Mouse (Mus musculus): ENCODE data around the gene Gale.
"Not testable (repeated sequence)": the region's sequence is repeated elsewhere in the genome, so short reads cannot be mapped to it uniquely, and the experiment has no call there.

The Gale gene

DNA sequence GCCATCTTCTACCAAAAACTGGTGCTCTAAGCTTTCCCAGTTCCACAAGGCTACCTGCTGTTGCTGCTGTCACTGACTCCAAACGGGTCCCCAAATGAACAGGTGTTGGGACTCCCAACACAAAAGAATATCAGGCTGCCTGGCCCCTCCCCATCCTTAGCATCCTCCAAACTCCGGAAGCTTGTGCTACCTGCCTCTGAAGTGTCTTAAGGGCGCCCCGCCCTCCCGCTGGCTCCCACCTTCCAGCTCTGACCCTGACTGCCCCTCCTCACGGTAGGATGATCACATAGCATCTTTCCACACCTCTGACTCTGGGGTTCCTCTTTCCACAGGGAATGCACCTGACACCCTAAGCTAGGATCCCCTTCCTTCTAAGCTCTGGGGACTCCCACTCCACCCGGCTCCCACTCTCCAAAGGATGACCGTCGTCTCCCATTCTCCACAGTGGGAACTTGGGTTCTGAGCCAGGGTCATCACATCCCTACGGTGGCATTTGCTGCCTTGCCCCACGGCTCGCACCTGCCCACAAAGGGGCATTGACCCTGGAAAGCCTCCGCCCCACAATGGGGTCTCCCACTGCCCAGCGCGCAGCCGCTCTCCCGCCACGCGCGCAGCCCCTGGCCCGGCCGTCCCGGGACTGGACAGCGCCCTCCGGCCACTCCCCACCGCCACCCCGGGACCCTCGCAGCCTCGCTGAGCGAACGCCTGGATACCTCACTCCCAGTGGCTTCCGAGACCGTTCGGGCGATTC is 8.5 kb downstream of the Gale start:
- no peak for DNase-seq

DNA sequence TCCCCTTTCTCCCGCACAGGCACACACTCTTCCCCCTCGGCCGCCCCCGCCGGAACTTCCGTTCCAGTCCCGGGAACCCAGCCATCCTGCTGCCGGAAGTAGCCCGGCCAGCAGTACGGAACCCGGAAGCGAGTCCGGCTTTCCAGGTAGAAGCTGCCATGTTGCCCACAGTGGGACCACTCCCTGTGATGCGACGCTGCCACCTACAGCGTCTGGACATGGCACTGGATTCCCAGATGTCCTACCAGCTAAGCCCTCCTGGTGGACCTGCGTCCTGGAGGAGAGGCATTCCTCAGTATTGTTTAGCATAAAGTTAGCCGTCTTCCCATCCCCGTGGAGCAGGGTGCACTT is 9.0 kb downstream of the Gale start, which contains the start of gene Lypla2:
Lypla2 (minus strand) TSS at position 71 of the 351 bp plus-strand sequence.
- DNase-seq, result peak; percentile 94

- no peak for DNase-seq
Measured at GRCm38 (mm10) chr4:135972911-135973811, 9.6 kb downstream of the Gale start.

DNA sequence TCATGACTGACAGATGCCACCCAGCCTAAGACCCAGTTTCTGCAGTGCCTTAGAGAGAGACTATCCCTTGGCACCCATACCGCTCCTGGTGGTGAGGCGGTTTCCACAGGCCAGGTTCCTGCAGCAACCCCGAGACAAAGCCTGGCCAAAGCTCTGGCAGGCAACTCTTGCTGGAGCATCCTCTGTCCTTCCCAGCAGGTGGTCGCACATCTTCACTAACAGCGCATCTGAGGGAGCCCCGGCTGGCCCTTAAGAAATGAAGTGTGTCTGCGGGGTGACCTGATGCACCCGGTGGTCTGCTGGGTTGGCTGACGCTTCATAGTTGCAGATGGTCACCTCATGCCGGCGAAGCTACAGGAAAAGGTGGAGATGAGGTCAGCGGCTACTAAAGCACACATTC is 12.6 kb downstream of the Gale start:
- no peak for DNase-seq

- not testable (repeated sequence) for DNase-seq
Measured at GRCm38 (mm10) chr4:135980223-135980622, 16.7 kb downstream of the Gale start.

DNA sequence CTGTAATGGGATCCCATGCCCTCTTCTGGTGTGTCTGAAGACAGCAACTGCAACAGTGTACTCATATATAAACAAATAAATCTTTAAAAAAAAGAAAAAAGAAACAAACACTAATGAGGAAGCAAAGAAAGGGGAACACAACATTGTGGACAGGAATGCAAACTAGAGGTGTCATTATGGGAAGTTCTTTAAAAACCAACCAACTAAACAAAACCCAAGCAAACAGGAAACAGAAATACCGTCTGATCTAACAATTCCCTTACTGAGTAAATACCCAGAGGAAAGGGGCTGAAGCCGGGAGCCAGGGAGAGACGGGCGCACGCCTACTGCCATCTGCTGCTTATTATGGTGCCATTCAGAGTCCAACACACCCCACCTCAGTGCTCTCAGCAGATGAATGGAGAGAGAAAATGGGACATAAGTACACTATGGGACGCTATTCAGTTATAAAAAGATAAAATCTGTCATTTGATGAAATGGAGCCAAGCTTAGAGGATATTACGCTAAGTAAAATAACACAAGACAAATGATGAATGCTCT is 18.1 kb downstream of the Gale start:
- peak; percentile 89 for DNase-seq

DNA sequence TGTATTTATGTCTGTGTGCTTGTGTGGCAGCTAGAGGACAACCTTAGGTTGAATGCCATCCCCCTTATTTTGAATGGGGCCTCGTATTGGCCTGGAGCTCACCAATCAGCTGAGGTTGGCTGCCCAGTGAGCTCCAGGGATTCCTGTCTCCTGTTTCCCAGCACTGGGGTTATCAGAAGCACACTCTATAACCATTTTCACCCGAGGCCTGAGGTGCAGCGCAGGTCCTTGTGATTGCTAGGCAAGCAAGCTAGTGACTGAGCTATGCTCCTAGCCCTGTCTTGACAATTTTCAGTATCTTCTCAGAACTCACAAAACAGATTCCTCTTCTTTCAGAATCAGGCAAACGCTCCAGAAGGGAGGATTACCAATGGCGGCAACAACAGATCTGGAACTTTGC is 21.0 kb downstream of the Gale start:
- no peak for DNase-seq

GRCm38 (mm10) chr4:135985193-135985592 is 21.7 kb downstream of the Gale start:
- no peak for DNase-seq

GRCm38 (mm10) chr4:135985769-135986168 is 22.2 kb downstream of the Gale start:
- no peak for DNase-seq

- DNase-seq, result no peak
Measured at GRCm38 (mm10) chr4:135986301-135986942, 22.9 kb downstream of the Gale start.

DNA sequence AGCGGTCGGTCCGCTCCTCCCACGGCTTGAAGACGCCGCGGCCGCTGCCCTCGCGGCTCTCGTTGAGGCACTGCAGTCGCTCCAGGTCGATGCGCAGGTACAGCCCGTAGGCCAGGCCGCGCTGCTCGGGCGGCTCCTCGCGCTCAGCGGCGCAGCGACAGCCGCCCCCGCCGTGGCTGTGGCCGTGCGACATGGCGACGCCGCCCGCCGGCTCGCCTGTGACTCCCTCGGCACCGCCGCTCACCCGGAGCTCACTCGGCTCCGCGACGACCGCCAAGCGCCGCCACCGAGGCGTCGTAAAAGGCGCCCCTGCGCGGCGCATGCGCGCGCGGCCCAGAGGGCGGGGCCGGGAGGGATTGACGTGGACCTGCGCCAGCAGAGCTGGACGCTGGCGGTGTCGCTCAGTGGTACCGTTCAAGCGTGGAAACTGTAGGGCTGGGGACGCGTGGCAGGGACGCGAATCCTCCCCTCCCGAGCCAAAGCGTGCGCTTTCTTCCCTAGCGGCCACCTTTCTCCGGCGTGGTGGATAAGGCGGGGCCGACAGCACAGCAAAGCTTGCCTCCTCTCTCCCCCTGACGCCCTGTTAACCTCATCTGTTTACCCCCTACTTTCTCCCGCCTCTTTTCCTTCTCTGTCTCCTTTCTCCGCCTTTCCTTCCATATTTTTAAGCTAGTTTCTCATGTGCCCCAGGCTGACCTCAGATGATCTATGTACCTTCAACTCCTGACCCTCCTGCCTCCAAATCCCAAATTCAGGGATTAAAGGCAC is 23.6 kb downstream of the Gale start, which contains the start of gene Pithd1:
Pithd1 (minus strand) TSS at position 322 of the 768 bp plus-strand sequence.
- DNase-seq, result peak; percentile 93

- no peak for DNase-seq
Measured at GRCm38 (mm10) chr4:135987714-135988113, 24.2 kb downstream of the Gale start.

- no peak for DNase-seq
Measured at GRCm38 (mm10) chr4:135993941-135994340, 30.4 kb downstream of the Gale start.

- DNase-seq, result no peak
Measured at GRCm38 (mm10) chr4:135995118-135995517, 31.6 kb downstream of the Gale start.

- no peak for DNase-seq
Measured at GRCm38 (mm10) chr4:136004107-136004675, 40.7 kb downstream of the Gale start.

DNA sequence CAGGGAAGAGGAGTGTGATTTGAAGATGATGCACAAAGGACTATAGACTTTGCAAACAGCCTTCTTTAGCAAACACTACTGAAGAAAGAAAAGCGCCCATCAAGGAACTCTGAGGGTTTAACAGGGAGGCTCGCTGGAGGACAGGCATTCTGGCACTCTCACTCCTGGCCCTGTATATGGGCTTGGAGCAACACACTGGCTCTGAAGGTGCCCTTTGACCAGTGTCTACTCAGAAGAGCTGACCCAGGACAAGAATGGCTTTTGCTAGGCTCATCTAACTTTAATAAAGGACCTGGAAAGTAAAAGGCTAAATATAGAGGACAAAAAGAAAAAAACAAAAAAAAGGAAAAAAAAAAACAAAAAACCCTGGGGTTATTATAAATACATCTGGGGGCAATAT is 41.4 kb downstream of the Gale start:
- DNase-seq, result no peak

DNA sequence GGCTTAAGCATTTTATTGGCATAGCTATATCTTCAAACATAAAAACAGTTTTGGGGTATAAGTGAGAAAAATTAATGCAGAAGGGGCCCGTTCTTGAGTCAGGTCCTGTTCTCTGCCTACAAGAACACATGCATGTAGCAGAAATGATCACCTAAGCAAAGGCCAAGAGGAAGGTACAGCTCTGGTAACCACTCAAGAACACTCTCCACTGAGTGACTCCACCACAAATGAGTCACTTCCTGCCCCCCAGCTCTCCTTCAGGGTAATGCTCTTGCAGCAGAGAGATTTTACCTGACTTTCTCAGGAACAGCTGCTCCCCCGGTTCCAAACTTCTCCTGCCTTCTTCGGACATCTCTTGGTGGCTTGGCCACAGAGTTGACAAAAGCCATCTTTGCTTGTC is 43.3 kb downstream of the Gale start:
- no peak for DNase-seq

DNA sequence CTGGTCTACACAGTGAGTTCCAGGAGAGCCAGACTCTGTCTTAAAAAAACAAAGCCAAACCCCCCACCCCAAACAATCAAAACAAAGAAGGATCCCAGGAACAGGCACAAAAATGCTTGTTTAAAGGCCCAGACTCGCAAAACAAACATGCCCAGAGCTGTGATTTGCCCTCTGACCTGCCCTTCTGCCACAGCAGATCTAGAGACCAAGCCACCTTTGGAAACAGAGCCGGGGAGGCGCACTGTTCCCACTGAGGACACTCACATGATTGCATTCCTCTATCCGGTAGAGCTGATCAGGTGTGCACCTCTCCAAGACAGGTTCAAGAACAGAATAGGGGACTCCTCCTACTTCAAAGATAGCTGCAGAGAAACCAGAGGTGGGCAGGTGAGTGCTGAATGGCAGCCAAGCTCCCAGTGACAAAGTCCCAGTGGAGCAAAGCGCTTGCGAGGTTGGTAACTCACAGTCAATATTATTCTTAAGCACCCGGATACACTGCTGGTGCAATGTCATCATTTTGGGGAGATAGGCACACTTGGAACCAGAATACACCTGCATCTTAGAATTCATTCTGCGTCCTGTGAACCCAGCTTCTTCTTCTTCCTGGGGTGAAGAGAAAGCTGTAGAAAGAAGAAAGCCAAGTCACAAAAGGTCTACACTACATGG is 45.4 kb downstream of the Gale start:
- DNase-seq, result no peak

DNA sequence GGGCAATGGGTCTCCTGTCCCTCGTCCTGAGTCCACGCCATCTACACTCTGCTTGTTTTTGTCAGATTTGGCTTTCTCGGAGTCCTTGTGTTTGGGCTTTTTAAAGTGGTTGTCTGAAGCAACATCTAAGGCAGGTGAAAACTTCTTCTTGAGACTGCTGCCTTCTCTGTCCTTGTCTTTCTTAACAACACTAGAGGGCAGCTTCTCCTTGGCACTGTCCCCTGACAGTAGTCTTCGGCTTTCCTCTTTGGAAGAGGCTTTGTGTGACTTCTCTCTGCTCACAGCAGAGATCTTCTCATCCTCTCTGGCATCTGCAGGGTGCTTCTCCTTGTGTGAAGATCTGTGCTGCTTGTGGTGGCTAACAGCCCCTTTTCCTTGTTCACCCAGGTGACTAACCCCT is 47.1 kb downstream of the Gale start:
- DNase-seq, result no peak

- no peak for DNase-seq
Measured at GRCm38 (mm10) chr4:136016059-136016602, 52.6 kb downstream of the Gale start.
